Mouse (Mus musculus): ENCODE data around the gene Snca. TPM values are rescaled to one million over a fixed set of nuclear protein-coding genes. Genes with fewer than 3 reads are reported as not detected.

Snca gene
- polyA plus RNA-seq (2015; fragmentation: Illumina TruSeq; extraction: RNeasy Lipid Tissue Mini Kit (QIAGEN cat#74804); ENCODE audit: insufficient read depth, low replicate concordance), result 222 TPM

DNA sequence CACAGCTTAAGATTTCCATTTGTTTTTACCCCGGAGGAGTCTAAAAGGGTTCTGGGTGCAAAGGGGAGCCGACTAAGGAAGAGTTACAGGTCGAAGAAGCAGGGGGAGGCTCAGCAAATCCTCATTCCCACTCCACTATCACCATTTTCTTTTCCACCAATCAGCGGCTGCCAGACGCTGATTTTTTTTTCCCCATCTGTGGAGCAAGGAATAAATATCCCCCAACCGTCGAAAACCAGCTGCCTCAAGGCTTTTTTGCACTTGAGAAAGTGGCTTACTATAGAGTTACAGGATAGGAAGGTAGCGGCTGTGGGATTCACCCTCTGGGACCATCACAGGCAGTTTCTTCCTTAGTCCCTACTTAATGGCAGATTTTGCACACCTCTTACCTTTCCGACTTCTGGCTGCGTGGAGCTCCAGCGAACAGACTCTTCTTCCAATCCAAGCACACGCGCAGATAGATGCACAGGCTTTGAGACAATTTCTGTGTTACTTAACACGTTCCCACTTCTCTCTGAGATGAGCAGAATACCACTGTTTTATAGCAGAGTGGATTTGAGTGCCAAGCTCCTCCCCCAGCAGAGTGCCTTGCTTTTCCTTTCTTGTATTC lies at the start of gene Snca:
Gene Snca, minus strand, starts transcription at position 574 of the 610 bp plus-strand sequence.

Other genes starting within 250 kb of the Snca start
- gene Mmrn1, start 95.1 kb upstream of the Snca start, polyA plus RNA-seq (2015; fragmentation: Illumina TruSeq; extraction: RNeasy Lipid Tissue Mini Kit (QIAGEN cat#74804); ENCODE audit: insufficient read depth, low replicate concordance), result 3.6 TPM